Mouse (Mus musculus): ENCODE results near the gene Lrrc47. TPM values are rescaled to one million over a fixed set of nuclear protein-coding genes. Genes with fewer than 3 reads are reported as not detected.

The Lrrc47 gene
- total RNA-seq (2014; fragmentation: Nextera tagmentation) (30.7 and 36.8 TPM in 2 replicates), total RNA-seq (2017) (32.6 and 49.4 TPM in 2 replicates)

- ATAC-seq (replicated peaks; ENCODE audit: low FRiP score, low TSS enrichment, poor library complexity, severe bottlenecking), result peak; percentile 83
Observed at GRCm38 (mm10) chr4:154011646-154012089, at the start of gene Lrrc47. TSS of gene Lrrc47 (plus strand) at chr4:154011731.

- ATAC-seq (replicated peaks; ENCODE audit: low FRiP score, low TSS enrichment, poor library complexity, severe bottlenecking), result no peak
Observed at GRCm38 (mm10) chr4:153962631-153963030, 48.9 kb upstream of the Lrrc47 start.

- ATAC-seq (replicated peaks; ENCODE audit: low FRiP score, low TSS enrichment, poor library complexity, severe bottlenecking), result no peak
Observed at GRCm38 (mm10) chr4:153966651-153967050, 44.9 kb upstream of the Lrrc47 start.

- no peak for ATAC-seq (replicated peaks; ENCODE audit: low FRiP score, low TSS enrichment, poor library complexity, severe bottlenecking)
Observed at GRCm38 (mm10) chr4:153967556-153967955, 44.0 kb upstream of the Lrrc47 start.

- no peak for ATAC-seq (replicated peaks; ENCODE audit: low FRiP score, low TSS enrichment, poor library complexity, severe bottlenecking)
Observed at GRCm38 (mm10) chr4:153968063-153968462, 43.5 kb upstream of the Lrrc47 start.

- peak; percentile 73 for ATAC-seq (replicated peaks; ENCODE audit: low FRiP score, low TSS enrichment, poor library complexity, severe bottlenecking)
Observed at GRCm38 (mm10) chr4:153974431-153975291, 36.9 kb upstream of the Lrrc47 start, which contains the start of the genes Dffb and Cep104. TSS of gene Dffb (minus strand) at chr4:153975126. TSS of gene Cep104 (plus strand) at chr4:153975194.

- peak; percentile 17 for ATAC-seq (replicated peaks; ENCODE audit: low FRiP score, low TSS enrichment, poor library complexity, severe bottlenecking)
Observed at GRCm38 (mm10) chr4:153975292-153975662, 36.3 kb upstream of the Lrrc47 start.

GRCm38 (mm10) chr4:153975768-153976167 lies 35.8 kb upstream of the Lrrc47 start:
- peak; percentile 51; the same call in 1 of the 2 replicates for ATAC-seq (replicated peaks; ENCODE audit: low FRiP score, low TSS enrichment, poor library complexity, severe bottlenecking)

- no peak for ATAC-seq (replicated peaks; ENCODE audit: low FRiP score, low TSS enrichment, poor library complexity, severe bottlenecking)
Observed at GRCm38 (mm10) chr4:153979243-153979642, 32.3 kb upstream of the Lrrc47 start.

GRCm38 (mm10) chr4:153980470-153980869 lies 31.1 kb upstream of the Lrrc47 start:
- no peak for ATAC-seq (replicated peaks; ENCODE audit: low FRiP score, low TSS enrichment, poor library complexity, severe bottlenecking)

GRCm38 (mm10) chr4:153992715-153993114 lies 18.8 kb upstream of the Lrrc47 start:
- no peak for ATAC-seq (replicated peaks; ENCODE audit: low FRiP score, low TSS enrichment, poor library complexity, severe bottlenecking)

- ATAC-seq (replicated peaks; ENCODE audit: low FRiP score, low TSS enrichment, poor library complexity, severe bottlenecking), result no peak
Observed at GRCm38 (mm10) chr4:153993505-153993904, 18.0 kb upstream of the Lrrc47 start.

GRCm38 (mm10) chr4:154005488-154005887 lies 6.0 kb upstream of the Lrrc47 start:
- ATAC-seq (replicated peaks; ENCODE audit: low FRiP score, low TSS enrichment, poor library complexity, severe bottlenecking), result no peak

- no peak for ATAC-seq (replicated peaks; ENCODE audit: low FRiP score, low TSS enrichment, poor library complexity, severe bottlenecking)
Observed at GRCm38 (mm10) chr4:154006264-154006663, 5.3 kb upstream of the Lrrc47 start.

GRCm38 (mm10) chr4:154007759-154008158 lies 3.8 kb upstream of the Lrrc47 start:
- ATAC-seq (replicated peaks; ENCODE audit: low FRiP score, low TSS enrichment, poor library complexity, severe bottlenecking), result no peak

GRCm38 (mm10) chr4:154010907-154011645 lies 455 bp upstream of the Lrrc47 start:
- ATAC-seq (replicated peaks; ENCODE audit: low FRiP score, low TSS enrichment, poor library complexity, severe bottlenecking), result peak; percentile 36; the same call in 1 of the 2 replicates

GRCm38 (mm10) chr4:154012132-154012882 lies 776 bp downstream of the Lrrc47 start:
- ATAC-seq (replicated peaks; ENCODE audit: low FRiP score, low TSS enrichment, poor library complexity, severe bottlenecking), result peak; percentile 49

GRCm38 (mm10) chr4:154015476-154015875 lies 3.9 kb downstream of the Lrrc47 start:
- ATAC-seq (replicated peaks; ENCODE audit: low FRiP score, low TSS enrichment, poor library complexity, severe bottlenecking), result no peak

GRCm38 (mm10) chr4:154019571-154019970 lies 8.0 kb downstream of the Lrrc47 start:
- ATAC-seq (replicated peaks; ENCODE audit: low FRiP score, low TSS enrichment, poor library complexity, severe bottlenecking), result no peak

- ATAC-seq (replicated peaks; ENCODE audit: low FRiP score, low TSS enrichment, poor library complexity, severe bottlenecking), result no peak
Observed at GRCm38 (mm10) chr4:154021432-154021831, 9.9 kb downstream of the Lrrc47 start.

Data from megakaryocyte-erythroid progenitor cell, adult 5-6 weeks (primary cell).